Mouse (Mus musculus) heart, embryonic 10.5 days (tissue): ENCODE results near the gene Gm10310. TPM values are rescaled to one million over a fixed set of nuclear protein-coding genes. Genes with fewer than 3 reads are reported as not detected.
"Not testable (repeated sequence)": the region's sequence is repeated elsewhere in the genome, so short reads cannot be mapped to it uniquely, and the experiment has no call there.

ENCODE experiments used
- DNase-seq: peaks from one replicate; pipeline ENCODE4 v3.0.0-alpha.2; 2017; ENCODE audit warnings: low spot score
- H3K27ac ChIP-seq: fragments of 300-500 bp; sonication (generic); 2 replicates; pipeline ENCODE4 v1.5.1; 2016; ENCODE audit warnings: mild to moderate bottlenecking
- H3K27me3 ChIP-seq: fragments of 300-500 bp; sonication (generic); 2 replicates; pipeline ENCODE4 v1.6.1; 2016; ENCODE audit warnings: mild to moderate bottlenecking; ENCODE audit not compliant: poor library complexity, insufficient read depth, severe bottlenecking
- H3K36me3 ChIP-seq: fragments of 300-500 bp; sonication (generic); 2 replicates; pipeline ENCODE4 v1.6.1; 2016; ENCODE audit warnings: mild to moderate bottlenecking, moderate library complexity
- H3K4me1 ChIP-seq: fragments of 300-500 bp; sonication (generic); 2 replicates; pipeline ENCODE4 v1.6.1; 2016; ENCODE audit warnings: mild to moderate bottlenecking
- H3K4me3 ChIP-seq: fragments of 300-500 bp; sonication (generic); 2 replicates; pipeline ENCODE4 v1.5.1; 2016; ENCODE audit warnings: mild to moderate bottlenecking, moderate library complexity
- H3K9me3 ChIP-seq: fragments of 300-500 bp; sonication (generic); 2 replicates; pipeline ENCODE4 v1.6.1; 2016; ENCODE audit warnings: mild to moderate bottlenecking, moderate library complexity
- WGBS: fragments of 180-500 bp; shearing (Covaris S2); methylation state at CpG from one replicate; pipeline ENCODE4 v1.1.7; 2016; 5-methylcytosine and 5-hydroxymethylcytosine counted together
- polyA plus RNA-seq: library from polyadenylated mRNA; unstranded; fragments of >200 nt; fragmentation: Nextera tagmentation; extraction: Ambion mirVana; gene quantifications from 2 replicates; pipeline ENCODE4 v1.2.1, GENCODE M21; 2016

Gm10310 gene
- polyA plus RNA-seq = not detected in 2 replicates

GRCm38 (mm10) chr10:129984962-129985361 is at the start of gene Gm10310:
Gene Gm10310 (minus strand): TSS chr10:129985062.
- not testable (repeated sequence) for H3K9me3 ChIP-seq, H3K27ac ChIP-seq
- WGBS = no CpG with 5 or more reads among the region's 1 CpGs

GRCm38 (mm10) chr10:130030048-130030447 is 45.2 kb upstream of the Gm10310 start, which contains the start of gene Olfr821:
Gene Olfr821 (plus strand): TSS chr10:130030348.
- DNase-seq = no peak

More at GRCm38 (mm10) chr10:129984962-129985361, at the start of gene Gm10310:
- H3K4me3 ChIP-seq, H3K4me1 ChIP-seq, H3K27me3 ChIP-seq, H3K36me3 ChIP-seq, DNase-seq: not testable (repeated sequence)

DNA sequence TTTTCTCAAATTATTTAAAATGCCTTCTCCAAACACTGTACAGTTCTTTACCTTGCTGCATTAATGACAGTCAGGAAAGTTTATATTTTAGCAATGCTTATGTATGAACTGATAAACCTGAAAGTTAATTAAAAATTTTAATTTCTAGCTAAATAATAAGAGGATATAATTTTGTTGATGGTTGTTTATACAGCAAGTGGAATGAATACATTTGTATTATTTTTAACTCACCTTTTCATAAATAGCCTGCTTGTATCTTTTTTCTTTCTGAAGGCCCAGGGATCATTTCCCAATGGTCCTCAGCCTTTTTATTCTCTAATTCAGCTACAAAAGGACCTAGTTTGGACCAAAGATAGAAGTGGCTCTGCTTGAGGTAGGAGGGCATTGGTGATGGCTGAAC is 27.5 kb upstream of the Gm10310 start, which contains the start of gene Olfr820:
TSS of gene Olfr820 (plus strand) at position 301 of the 400 bp plus-strand sequence.
- Histone ChIP-seq H3K36me3 (no peaks in the 10 kb centered on the region), H3K27ac (no peak within 1 kb of the TSS), H3K4me1 (no peaks in the 10 kb centered on the region), H3K27me3 (no peaks in the 10 kb centered on the region), H3K4me3 (no peak within 1 kb of the TSS), H3K9me3 (no peaks in the 10 kb centered on the region)
- no peak for DNase-seq

More at GRCm38 (mm10) chr10:130030048-130030447, 45.2 kb upstream of the Gm10310 start, which contains the start of gene Olfr821:
- Histone ChIP-seq H3K4me1 (no peaks in the 10 kb centered on the region), H3K36me3 (no peaks in the 10 kb centered on the region), H3K27me3 (no peaks in the 10 kb centered on the region), H3K4me3 (no peak within 1 kb of the TSS), H3K9me3 (no peaks in the 10 kb centered on the region), H3K27ac (no peak within 1 kb of the TSS)

GRCm38 (mm10) chr10:130005366-130005765 is 20.5 kb upstream of the Gm10310 start:
- not testable (repeated sequence) for H3K4me3 ChIP-seq

GRCm38 (mm10) chr10:130004104-130004503 is 19.2 kb upstream of the Gm10310 start:
- not testable (repeated sequence) for H3K9me3 ChIP-seq, H3K27me3 ChIP-seq, H3K4me1 ChIP-seq, H3K4me3 ChIP-seq, H3K27ac ChIP-seq, H3K36me3 ChIP-seq, DNase-seq
- 79% methylated on average over 4 of the region's 4 CpGs for WGBS

More at GRCm38 (mm10) chr10:130005366-130005765, 20.5 kb upstream of the Gm10310 start:
- H3K36me3 ChIP-seq, DNase-seq, H3K4me1 ChIP-seq, H3K9me3 ChIP-seq, H3K27ac ChIP-seq, H3K27me3 ChIP-seq: not testable (repeated sequence)
- WGBS = 89% methylated on average over 4 of the region's 4 CpGs

- H3K9me3 ChIP-seq, H3K36me3 ChIP-seq, H3K4me3 ChIP-seq, DNase-seq, H3K27ac ChIP-seq, H3K27me3 ChIP-seq, H3K4me1 ChIP-seq: not testable (repeated sequence)
- no CpG with 5 or more reads among the region's 3 CpGs for WGBS
Measured at GRCm38 (mm10) chr10:129981867-129982266, 3.0 kb downstream of the Gm10310 start.

GRCm38 (mm10) chr10:129976040-129976439 is 8.8 kb downstream of the Gm10310 start, which contains the start of gene Olfr247:
Gene Olfr247 (minus strand): TSS chr10:129976140.
- H3K27me3 ChIP-seq, H3K36me3 ChIP-seq, H3K4me3 ChIP-seq, H3K4me1 ChIP-seq, DNase-seq, H3K27ac ChIP-seq, H3K9me3 ChIP-seq: not testable (repeated sequence)
- WGBS = no CpG with 5 or more reads among the region's 2 CpGs

- H3K9me3 ChIP-seq, H3K4me1 ChIP-seq, H3K27ac ChIP-seq, H3K4me3 ChIP-seq, H3K36me3 ChIP-seq, DNase-seq, H3K27me3 ChIP-seq: not testable (repeated sequence)
- WGBS = no CpG with 5 or more reads among the region's 3 CpGs
Measured at GRCm38 (mm10) chr10:129972994-129973393, 11.9 kb downstream of the Gm10310 start.

DNA sequence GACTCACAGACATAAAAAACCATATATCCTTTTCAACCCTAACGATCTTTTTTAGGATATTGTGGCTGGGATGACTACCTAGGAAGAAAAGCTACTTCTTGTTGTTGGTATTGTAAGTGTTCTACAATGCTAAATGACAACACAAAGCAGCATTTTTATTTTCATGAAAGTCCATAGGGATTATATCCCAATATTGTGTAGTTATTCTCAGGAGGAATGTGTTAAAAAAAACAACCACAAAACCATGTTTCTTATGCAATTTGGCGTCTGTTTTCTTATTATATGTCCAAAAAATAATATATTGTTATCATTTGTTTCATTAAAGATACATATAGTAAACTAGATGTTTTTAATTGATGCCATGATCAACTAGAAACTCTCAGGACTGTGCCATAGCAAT is 17.7 kb downstream of the Gm10310 start, which contains the start of gene Olfr819:
TSS of gene Olfr819 (minus strand) at position 101 of the 400 bp plus-strand sequence.
- WGBS = 72% methylated on average over 2 of the region's 2 CpGs

GRCm38 (mm10) chr10:129966232-129966631 is 18.6 kb downstream of the Gm10310 start:
- H3K27me3 ChIP-seq, H3K36me3 ChIP-seq, H3K27ac ChIP-seq, DNase-seq, H3K9me3 ChIP-seq, H3K4me1 ChIP-seq, H3K4me3 ChIP-seq: not testable (repeated sequence)
- 80% methylated on average over 2 of the region's 3 CpGs for WGBS

More for the DNA sequence above, 17.7 kb downstream of the Gm10310 start, which contains the start of gene Olfr819:
- not testable (repeated sequence) for H3K27ac ChIP-seq, H3K4me3 ChIP-seq, H3K27me3 ChIP-seq, DNase-seq, H3K9me3 ChIP-seq, H3K4me1 ChIP-seq, H3K36me3 ChIP-seq

GRCm38 (mm10) chr10:129949000-129949399 is 35.9 kb downstream of the Gm10310 start, which contains the start of gene Olfr818:
Gene Olfr818 (minus strand): TSS chr10:129949100.
- H3K27me3 ChIP-seq = no peaks in the 10 kb centered on the region
- H3K27ac ChIP-seq = no peak within 1 kb of the TSS
- no peaks in the 10 kb centered on the region for H3K9me3 ChIP-seq
- 90% methylated on average over 2 of the region's 2 CpGs for WGBS
- no peak within 1 kb of the TSS for H3K4me3 ChIP-seq
- H3K4me1 ChIP-seq = no peaks in the 10 kb centered on the region
- H3K36me3 ChIP-seq = no peaks in the 10 kb centered on the region
- no peak for DNase-seq
